Mouse (Mus musculus) spleen, postnatal 10 days (tissue): ENCODE data around the gene Selenof.

Experiments used
- DNase-seq, 2 experiments: peaks; one replicate each; pipeline ENCODE4 v3.0.0; 2021 to 2022; ENCODE audit warnings: low spot score in 2 of 2

Gene Selenof

GRCm38 (mm10) chr3:144640033-144640432 is 69.9 kb downstream of the Selenof start:
- DNase-seq: no peak

- DNase-seq: no peak
These were observed 72.0 kb downstream of the Selenof start for GRCm38 (mm10) chr3:144642141-144642540.

- DNase-seq: peak in 1 of 2 experiments; percentile 28
These were observed 73.3 kb downstream of the Selenof start for GRCm38 (mm10) chr3:144643301-144643871.

- DNase-seq: no peak
These were observed 74.1 kb downstream of the Selenof start for GRCm38 (mm10) chr3:144644202-144644601.
